Mouse (Mus musculus) lung, adult 2 months (tissue): ENCODE results near the gene Efna4. TPM values are rescaled to one million over a fixed set of nuclear protein-coding genes. Genes with fewer than 3 reads are reported as not detected.

Experiments
- DNase-seq: peaks from one replicate; pipeline ENCODE4 v3.0.0; 2022
- H3K4me1 ChIP-seq: fragments of 200-500 bp; 2 replicates; pipeline ENCODE4 v1.6.1; 2011; ENCODE audit warnings: low read length; ENCODE audit not compliant: control insufficient read depth, insufficient read depth
- H3K4me3 ChIP-seq: fragments of 200-500 bp; replicated peaks from 2 replicates; pipeline ENCODE3; 2011; ENCODE audit warnings: low read depth, mild to moderate bottlenecking, control low read depth, low read length; ENCODE audit errors: extremely low read depth
- CTCF ChIP-seq: fragments of 200-500 bp; IDR thresholded peaks from 2 replicates; pipeline ENCODE4 v1.5.1; 2011; ENCODE audit warnings: mild to moderate bottlenecking, low read length, control low read depth; ENCODE audit not compliant: insufficient read depth
- POLR2A ChIP-seq: fragments of 200-500 bp; IDR thresholded peaks from 2 replicates; pipeline ENCODE4 v1.6.1; 2011; ENCODE audit warnings: low read depth, mild to moderate bottlenecking, control low read depth, low read length, borderline replicate concordance; ENCODE audit errors: extremely low read depth
- WGBS: fragments of 180-500 bp; shearing (Covaris S2); methylation state at CpG from one replicate; pipeline ENCODE4 v1.1.7; 2018; 5-methylcytosine and 5-hydroxymethylcytosine counted together
- polyA plus RNA-seq: library from polyadenylated mRNA; depleted of rRNA; stranded (reverse); fragments of >200 nt; gene quantifications from 2 replicates; pipeline ENCODE4 v1.2.3, GENCODE M21; 2012

Efna4 gene
- polyA plus RNA-seq, 1 experiment = 9.3 TPM

DNA sequence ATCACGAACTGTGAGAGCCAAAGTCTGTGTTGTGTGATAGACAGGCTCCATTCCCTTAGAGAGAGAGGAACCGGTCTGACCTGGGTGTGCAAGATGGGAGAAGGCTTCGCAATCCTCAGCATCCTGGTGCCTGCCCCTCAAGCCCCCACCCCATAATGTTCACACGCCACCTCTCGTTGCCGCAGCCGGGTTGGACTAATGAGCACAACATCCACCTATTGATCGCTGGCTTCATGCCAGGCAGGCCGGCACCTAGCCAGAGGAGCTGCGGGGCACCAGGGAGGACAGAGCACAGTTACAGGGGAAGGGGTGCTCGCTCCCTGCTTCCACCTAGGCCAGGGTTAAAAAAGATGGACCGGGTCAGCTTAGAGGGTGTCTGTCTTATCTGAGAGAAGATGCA, 5.4 kb downstream of the Efna4 start:
- Histone ChIP-seq H3K4me3 (no peak overlapping the region), H3K4me1 (no peaks in the 10 kb centered on the region; the same call in 1 of the 2 replicates)
- 52% methylated on average over 12 of the region's 12 CpGs for WGBS
- no peak for TF ChIP-seq POLR2A
- no peak for TF ChIP-seq CTCF
- no peak for DNase-seq

DNA sequence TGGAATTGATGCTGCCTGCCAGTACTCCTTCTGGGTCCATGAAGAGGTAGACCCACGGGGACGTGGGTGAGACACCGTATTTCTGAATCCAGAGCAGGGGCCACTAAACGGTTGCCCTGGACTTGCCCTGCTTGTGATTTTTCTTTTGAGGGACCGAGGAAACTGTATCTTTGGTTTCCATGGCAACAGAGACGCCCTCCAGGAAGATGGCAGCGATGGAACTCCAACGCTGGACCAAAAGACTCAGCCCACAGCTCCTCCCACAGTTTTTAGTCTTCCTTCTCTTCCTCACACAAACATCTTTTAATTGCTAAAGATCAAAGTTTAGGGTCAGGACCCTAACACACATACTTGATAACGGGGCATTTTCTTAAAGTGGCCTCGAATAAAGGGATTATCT, 5.8 kb downstream of the Efna4 start:
- Histone ChIP-seq H3K4me1 (no peaks in the 10 kb centered on the region; the same call in 1 of the 2 replicates), H3K4me3 (no peak overlapping the region)
- DNase-seq = no peak
- TF ChIP-seq CTCF (no peak), POLR2A (no peak)
- 69% methylated on average over 10 of the region's 10 CpGs for WGBS

DNA sequence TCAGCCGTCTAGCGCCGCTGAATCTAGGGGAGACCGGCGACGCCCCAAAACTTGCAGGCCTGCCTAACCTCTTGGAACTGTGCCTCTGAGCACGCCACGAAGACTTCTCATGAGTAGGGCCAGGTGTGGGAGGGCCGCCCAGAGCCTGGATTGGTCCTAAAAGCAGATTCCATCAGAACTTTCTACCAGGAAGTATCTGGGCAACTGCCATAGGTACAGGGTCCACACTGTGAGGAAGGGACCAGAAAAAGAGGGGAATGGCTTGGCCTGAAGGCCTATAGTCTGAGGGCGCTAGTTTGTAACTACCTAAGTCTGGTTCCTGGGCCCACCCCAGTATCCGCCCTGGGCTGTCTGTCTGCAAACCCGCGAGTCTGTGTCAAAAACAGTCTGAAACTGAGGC, 6.3 kb downstream of the Efna4 start:
- no peak for DNase-seq
- no peak overlapping the region for H3K4me3 ChIP-seq

DNA sequence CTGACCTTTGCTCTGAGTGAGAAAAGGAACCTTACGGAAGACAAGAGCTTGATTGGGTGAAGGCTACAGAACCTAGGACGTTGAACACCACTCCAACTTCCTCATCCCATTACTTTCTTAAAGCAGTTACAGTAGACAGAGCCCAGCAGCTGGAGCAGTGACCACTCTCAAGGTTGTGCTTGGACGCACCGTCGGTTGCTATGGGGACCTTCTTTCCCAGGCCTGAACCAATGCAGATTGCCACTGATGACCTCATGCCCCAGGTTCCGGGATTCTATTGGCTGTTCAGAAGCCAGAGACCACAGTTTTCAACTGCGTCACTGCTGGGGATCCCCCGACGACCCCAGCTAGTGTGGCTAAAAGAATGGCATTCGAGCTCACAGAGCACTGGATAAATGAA, 6.9 kb downstream of the Efna4 start:
- 37% methylated on average over 10 of the region's 10 CpGs for WGBS
- no peak for TF ChIP-seq CTCF
- peak; percentile 31; the same call in 1 of the 2 replicates for TF ChIP-seq POLR2A
- no peak overlapping the region for H3K4me3 ChIP-seq
- H3K4me1 ChIP-seq = no peaks in the 10 kb centered on the region
- DNase-seq = no peak

More for the DNA sequence above, 6.3 kb downstream of the Efna4 start:
- no peak for TF ChIP-seq POLR2A
- no peak for TF ChIP-seq CTCF
- no peaks in the 10 kb centered on the region for H3K4me1 ChIP-seq
- whole genome bisulfite sequencing = 68% methylated on average over 13 of the region's 13 CpGs

DNA sequence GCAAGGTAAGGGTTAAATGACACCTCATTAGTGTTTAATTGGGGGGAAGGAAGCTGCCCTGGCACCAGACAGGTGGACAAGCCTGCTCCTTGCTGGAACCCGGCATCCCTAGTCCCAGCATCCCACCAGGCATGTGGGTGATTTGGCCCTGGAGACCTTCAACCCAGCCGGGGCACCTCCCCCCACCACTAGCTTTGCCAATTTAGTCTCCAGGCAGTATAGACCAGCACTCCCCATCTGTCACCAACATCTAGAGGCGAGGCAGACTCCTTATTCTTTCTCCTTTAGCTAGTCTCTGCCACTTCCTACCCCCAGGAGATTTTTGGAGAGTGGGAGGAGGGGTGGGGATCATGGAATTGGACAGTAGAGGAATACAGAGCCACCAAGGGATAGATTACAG, 7.5 kb downstream of the Efna4 start:
- no peak for DNase-seq
- Histone ChIP-seq H3K4me3 (no peak overlapping the region), H3K4me1 (no peaks in the 10 kb centered on the region)
- WGBS = 67% methylated on average over 3 of the region's 3 CpGs
- TF ChIP-seq POLR2A = no peak
- no peak for TF ChIP-seq CTCF

DNA sequence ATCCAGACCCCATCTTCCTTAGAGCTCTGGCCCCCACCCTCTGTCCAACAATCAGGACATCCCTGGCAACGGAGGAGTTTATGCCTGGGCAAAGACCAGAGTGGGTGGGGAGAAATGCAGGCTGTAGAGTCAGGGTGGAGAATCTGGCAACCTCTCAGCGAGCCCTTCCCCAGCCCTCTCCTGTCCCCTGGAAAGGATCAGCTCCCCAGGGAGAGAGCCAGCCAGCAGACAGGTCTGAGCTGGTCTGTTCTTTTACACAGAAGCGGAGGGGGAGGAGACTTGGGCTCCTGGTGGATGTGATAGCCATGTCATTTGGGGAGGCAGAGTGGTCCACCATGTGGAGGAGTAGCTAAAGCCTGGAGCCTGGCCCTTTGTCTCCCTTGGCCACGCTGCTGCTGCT, 9.2 kb downstream of the Efna4 start:
- Histone ChIP-seq H3K4me1 (no peaks in the 10 kb centered on the region), H3K4me3 (no peak overlapping the region)
- DNase-seq = no peak
- TF ChIP-seq POLR2A (no peak), CTCF (no peak)
- WGBS = 32% methylated on average over 4 of the region's 4 CpGs

DNA sequence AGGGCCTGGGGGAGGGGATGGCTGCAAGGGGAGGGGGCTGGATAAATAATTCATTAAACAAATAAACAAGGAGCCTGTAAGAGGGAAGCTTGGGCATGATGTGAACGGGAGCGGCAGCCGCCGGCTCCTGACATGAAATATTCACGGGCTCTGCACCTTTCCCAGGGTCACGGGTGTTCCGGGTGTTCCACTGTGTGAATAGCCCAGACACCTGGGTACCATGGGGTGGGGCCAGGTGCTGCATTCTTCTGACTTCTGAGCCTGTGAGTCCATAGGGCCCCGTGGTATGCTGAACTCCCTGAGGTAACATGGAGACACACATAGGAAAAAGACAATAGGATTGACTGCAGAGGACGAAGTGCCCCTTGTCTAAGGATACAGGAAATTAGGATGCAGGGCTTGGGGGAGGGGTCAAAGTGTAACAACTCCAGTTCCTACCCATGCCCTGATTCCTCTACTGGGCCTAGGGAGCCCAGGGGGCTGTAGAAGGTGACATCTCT, 10.4 kb downstream of the Efna4 start:
- DNase-seq = no peak
- no peak overlapping the region for H3K4me3 ChIP-seq
- WGBS = 42% methylated on average over 9 of the region's 9 CpGs
- H3K4me1 ChIP-seq = no peaks in the 10 kb centered on the region; the same call in 1 of the 2 replicates
- TF ChIP-seq CTCF (no peak), POLR2A (no peak)

DNA sequence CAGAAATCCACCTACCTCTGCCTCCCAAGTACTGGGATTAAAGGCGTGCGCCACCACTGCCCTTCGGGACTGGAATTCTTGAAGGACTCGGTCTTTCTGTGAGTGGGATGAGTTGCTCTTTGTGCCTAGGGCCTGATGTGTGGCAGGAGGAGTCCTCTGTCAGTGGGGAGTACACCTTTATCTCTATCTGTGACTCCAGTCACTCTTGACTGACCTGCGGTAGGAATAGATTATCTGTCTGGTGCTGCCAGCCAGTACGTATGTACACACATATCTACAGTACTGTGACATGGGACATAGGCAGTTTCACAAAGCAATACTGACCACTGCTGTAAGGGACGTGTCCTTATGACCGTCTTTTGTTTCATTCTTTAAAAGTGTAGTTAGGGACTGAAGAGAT, 11.9 kb downstream of the Efna4 start:
- WGBS = 91% methylated on average over 8 of the region's 8 CpGs
- DNase-seq = no peak
- Histone ChIP-seq H3K4me1 (peaks cover 8% of the 10 kb centered on the region; the same call in 1 of the 2 replicates), H3K4me3 (no peak overlapping the region)
- TF ChIP-seq CTCF (no peak), POLR2A (no peak)

DNA sequence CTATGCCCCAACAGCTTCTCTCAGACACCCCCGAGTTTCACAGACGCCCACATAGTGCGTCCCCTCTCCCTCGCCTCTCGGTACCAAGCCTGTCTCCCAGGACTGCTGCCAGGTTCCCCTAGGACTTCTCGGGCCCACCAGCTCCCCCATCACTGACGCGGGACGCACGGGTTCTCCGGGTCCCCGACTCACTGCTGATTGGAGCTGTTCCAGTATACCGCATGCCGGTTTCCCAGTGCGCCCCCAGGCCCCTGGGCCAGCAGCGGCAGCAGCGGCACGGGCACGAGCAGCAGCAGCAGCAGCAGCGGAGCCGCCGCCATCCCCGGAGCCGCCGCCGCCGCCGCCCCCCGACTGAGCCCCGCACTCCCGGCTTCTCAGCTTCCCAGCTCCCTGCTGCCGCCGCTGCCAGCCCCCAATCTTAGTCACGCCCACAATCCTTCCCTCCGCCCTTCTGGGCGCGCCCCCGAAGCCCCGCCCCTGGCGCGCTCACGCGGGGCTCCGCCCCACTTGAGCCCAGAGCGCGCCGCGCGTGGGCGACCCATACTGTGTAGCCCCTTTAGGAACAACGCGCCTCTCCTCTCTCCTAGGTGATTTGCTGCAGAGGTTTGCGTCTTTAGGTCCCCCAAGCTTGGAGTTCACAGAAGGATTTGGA, 15.2 kb downstream of the Efna4 start, which contains the start of gene Efna3:
Efna3 (minus strand) TSS at position 452 of the 652 bp plus-strand sequence.
- DNase-seq = peak; percentile 80
- TF ChIP-seq CTCF = no peak
- WGBS = 2% methylated on average over 53 of the region's 53 CpGs
- Histone ChIP-seq H3K4me3 (peak within 1 kb of the TSS; percentile 26), H3K4me1 (peaks cover 11% of the 10 kb centered on the region; the same call in 1 of the 2 replicates)

DNA sequence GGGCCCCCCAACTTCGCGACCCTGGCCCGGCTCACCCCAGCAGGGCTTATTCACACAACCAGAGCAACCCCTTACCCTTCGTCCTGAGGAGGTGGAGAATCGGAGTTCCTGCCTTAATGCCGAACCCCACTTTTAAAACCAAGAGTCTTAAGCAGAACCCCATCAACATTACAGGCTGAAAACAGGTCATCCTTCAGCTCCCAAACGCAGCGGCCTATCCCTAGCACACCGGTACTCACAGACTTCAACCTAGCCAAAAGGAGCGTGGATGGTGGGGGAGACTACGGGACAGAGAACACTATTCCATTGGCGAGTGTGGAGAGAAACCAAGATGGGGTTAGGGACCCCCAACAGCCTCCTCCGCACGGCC, 15.7 kb downstream of the Efna4 start:
- Histone ChIP-seq H3K4me3 (no peak overlapping the region), H3K4me1 (peaks cover 11% of the 10 kb centered on the region; the same call in 1 of the 2 replicates)
- TF ChIP-seq CTCF = no peak
- TF ChIP-seq POLR2A = no peak
- WGBS = 2% methylated on average over 14 of the region's 14 CpGs
- DNase-seq = no peak
